In genomic region chr10:107844906-107845305, GRCm38 (mm10) we compare ENCODE assay signal across 35 mouse cellular contexts.
"Had no signal": no experiment of that assay in that cellular context is flagged by ENCODE, and none has a peak within 500 bp of the region (broad histone marks: within the 10 kb centered on the region; RNA-seq: fewer than 3 reads in every experiment).

No protein-coding gene starts in this region.

- H3K27me3 ChIP-seq: heart, embryonic 12.5 days; heart, embryonic 13.5 days; heart, embryonic 15.5 days; hindbrain, embryonic 12.5 days; hindbrain, embryonic 13.5 days; hindbrain, embryonic 15.5 days; intestine, embryonic 15.5 days; kidney, embryonic 15.5 days had no signal

- DNase-seq: heart, postnatal 10 days; heart, postnatal 14 days; heart, postnatal 36 days; heart, postnatal 4 days; kidney, adult 11 months; kidney, adult 18-20 months; kidney, adult 2 months; kidney, adult 8-10 months; kidney, adult 9 months; kidney, postnatal 10 days; kidney, postnatal 14 days; kidney, postnatal 25 days; kidney, postnatal 36 days; kidney, postnatal 4 days; layer of hippocampus, adult 9-11 months; layer of hippocampus, postnatal 36 days had no signal

- H3K36me3 ChIP-seq: heart, embryonic 10.5 days; heart, embryonic 12.5 days; heart, embryonic 13.5 days; heart, embryonic 15.5 days; hindbrain, embryonic 10.5 days; hindbrain, embryonic 12.5 days; hindbrain, embryonic 13.5 days; hindbrain, embryonic 15.5 days; intestine, embryonic 15.5 days; kidney, embryonic 15.5 days had no signal

- H3K4me3 ChIP-seq: heart, embryonic 10.5 days; heart, embryonic 12.5 days; heart, embryonic 13.5 days; heart, embryonic 15.5 days; hindbrain, embryonic 10.5 days; hindbrain, embryonic 12.5 days; hindbrain, embryonic 13.5 days; hindbrain, embryonic 15.5 days; intestine, embryonic 15.5 days; kidney, embryonic 15.5 days; layer of hippocampus, adult 2 months had no signal

- H3K4me1 ChIP-seq: heart, embryonic 10.5 days; heart, embryonic 12.5 days; heart, embryonic 13.5 days; heart, embryonic 15.5 days; hindbrain, embryonic 10.5 days; hindbrain, embryonic 12.5 days; hindbrain, embryonic 13.5 days; hindbrain, embryonic 15.5 days; intestine, embryonic 15.5 days; kidney, embryonic 15.5 days had no signal

- H3K9ac ChIP-seq: heart, embryonic 12.5 days; heart, embryonic 13.5 days; heart, embryonic 15.5 days; hindbrain, embryonic 12.5 days; hindbrain, embryonic 13.5 days; hindbrain, embryonic 14.5 days; hindbrain, embryonic 15.5 days; intestine, embryonic 15.5 days; kidney, embryonic 15.5 days had no signal

- H3K4me2 ChIP-seq: heart, embryonic 11.5 days; heart, embryonic 12.5 days; heart, embryonic 13.5 days; heart, embryonic 15.5 days; hindbrain, embryonic 12.5 days; hindbrain, embryonic 13.5 days; hindbrain, embryonic 14.5 days; hindbrain, embryonic 15.5 days; intestine, embryonic 15.5 days; kidney, embryonic 15.5 days had no signal

- H3K9me3 ChIP-seq: heart, embryonic 10.5 days; heart, embryonic 12.5 days; heart, embryonic 13.5 days; heart, embryonic 15.5 days; hindbrain, embryonic 10.5 days; hindbrain, embryonic 12.5 days; hindbrain, embryonic 13.5 days; hindbrain, embryonic 15.5 days; intestine, embryonic 15.5 days; kidney, embryonic 15.5 days had no signal

- H3K27ac ChIP-seq: heart, embryonic 10.5 days; heart, embryonic 13.5 days; heart, embryonic 15.5 days; hindbrain, embryonic 10.5 days; hindbrain, embryonic 12.5 days; hindbrain, embryonic 13.5 days; hindbrain, embryonic 14.5 days; hindbrain, embryonic 15.5 days; hindbrain, postnatal 0 days; intestine, embryonic 15.5 days; kidney, embryonic 15.5 days; kidney, postnatal 0 days; layer of hippocampus, adult 2 months had no signal

- ATAC-seq: hindbrain, embryonic 16.5 days; hindbrain, postnatal 0 days; inflammation-experienced regulatory T-cells, adult 6 months; intestine, embryonic 15.5 days; intestine, embryonic 16.5 days; intestine, postnatal 0 days had no signal
